Mouse (Mus musculus): ENCODE measurements around the gene Olfr1278. TPM values are rescaled to one million over a fixed set of nuclear protein-coding genes. Genes with fewer than 3 reads are reported as not detected.
"Not testable (repeated sequence)": the region's sequence is repeated elsewhere in the genome, so short reads cannot be mapped to it uniquely, and the experiment has no call there.

Gene Olfr1278
- polyA plus RNA-seq (2014; fragmentation: Nextera tagmentation; extraction: Ambion mirVana): not detected in 2 replicates

- ATAC-seq (ENCODE audit: insufficient number of reproducible peaks, insufficient read depth, low FRiP score, low read depth): no peak
- H3K4me2 ChIP-seq (ENCODE audit: low read length): no peak within 1 kb of the TSS
- no peaks in the 10 kb centered on the region for H3K27me3 ChIP-seq (ENCODE audit: control insufficient read depth, insufficient read depth, low read length)
- H3K9me3 ChIP-seq (ENCODE audit: control insufficient read depth, low read length): no peaks in the 10 kb centered on the region
- no peak within 1 kb of the TSS for H3K9ac ChIP-seq (ENCODE audit: low read length)
- no peaks in the 10 kb centered on the region for H3K4me1 ChIP-seq (ENCODE audit: control insufficient read depth in 2 of 2, insufficient read depth in 2 of 2, low read length in 2 of 2)
- no peaks in the 10 kb centered on the region for H3K36me3 ChIP-seq (ENCODE audit: control insufficient read depth, insufficient read depth, low read length)
- H3K27ac ChIP-seq (replicated peaks in 1 of 2; ENCODE audit: control insufficient read depth in 1 of 2, insufficient read depth in 1 of 2, low read depth in 2 of 2, low read length in 2 of 2): no peak within 1 kb of the TSS
- H3K4me3 ChIP-seq (ENCODE audit: control insufficient read depth in 1 of 2, insufficient read depth in 1 of 2, low read depth in 1 of 2, low read length in 2 of 2): no peak within 1 kb of the TSS
Measured at GRCm38 (mm10) chr2:111289836-111290235, at the start of gene Olfr1278. Gene Olfr1278, plus strand, starts transcription at chr2:111290136.

GRCm38 (mm10) chr2:111254216-111254615 lies 35.7 kb upstream of the Olfr1278 start, which contains the start of gene Olfr1276:
Gene Olfr1276, plus strand, starts transcription at chr2:111254516.
- Histone ChIP-seq H3K27ac (replicated peaks in 1 of 2; ENCODE audit: control insufficient read depth in 1 of 2, insufficient read depth in 1 of 2, low read depth in 2 of 2, low read length in 2 of 2) (no peak within 1 kb of the TSS), H3K27me3 (ENCODE audit: control insufficient read depth, insufficient read depth, low read length) (no peaks in the 10 kb centered on the region), H3K4me1 (ENCODE audit: control insufficient read depth in 2 of 2, insufficient read depth in 2 of 2, low read length in 2 of 2) (no peaks in the 10 kb centered on the region), H3K4me2 (ENCODE audit: low read length) (no peak within 1 kb of the TSS), H3K9ac (ENCODE audit: low read length) (no peak within 1 kb of the TSS), H3K9me3 (ENCODE audit: control insufficient read depth, low read length) (no peaks in the 10 kb centered on the region), H3K36me3 (ENCODE audit: control insufficient read depth, insufficient read depth, low read length) (no peaks in the 10 kb centered on the region), H3K4me3 (ENCODE audit: control insufficient read depth in 1 of 2, insufficient read depth in 1 of 2, low read depth in 1 of 2, low read length in 2 of 2) (no peak within 1 kb of the TSS)
- ATAC-seq (ENCODE audit: insufficient number of reproducible peaks, insufficient read depth, low FRiP score, low read depth): no peak

- no peak for ATAC-seq (ENCODE audit: insufficient number of reproducible peaks, insufficient read depth, low FRiP score, low read depth)
- Histone ChIP-seq H3K27me3 (ENCODE audit: control insufficient read depth, insufficient read depth, low read length) (no peaks in the 10 kb centered on the region), H3K9ac (ENCODE audit: low read length) (no peak within 1 kb of the TSS), H3K4me3 (ENCODE audit: control insufficient read depth in 1 of 2, insufficient read depth in 1 of 2, low read depth in 1 of 2, low read length in 2 of 2) (no peak within 1 kb of the TSS), H3K4me1 (ENCODE audit: control insufficient read depth in 2 of 2, insufficient read depth in 2 of 2, low read length in 2 of 2) (no peaks in the 10 kb centered on the region), H3K9me3 (ENCODE audit: control insufficient read depth, low read length) (peaks cover 2% of the 10 kb centered on the region; the same call in 1 of the 2 replicates), H3K27ac (replicated peaks in 1 of 2; ENCODE audit: control insufficient read depth in 1 of 2, insufficient read depth in 1 of 2, low read depth in 2 of 2, low read length in 2 of 2) (no peak within 1 kb of the TSS), H3K4me2 (ENCODE audit: low read length) (no peak within 1 kb of the TSS), H3K36me3 (ENCODE audit: control insufficient read depth, insufficient read depth, low read length) (no peaks in the 10 kb centered on the region)
- 69% methylated on average over 2 of the region's 2 CpGs for whole genome bisulfite sequencing
Measured at GRCm38 (mm10) chr2:111274006-111274405, 15.9 kb upstream of the Olfr1278 start, which contains the start of gene Olfr1277. Gene Olfr1277, minus strand, starts transcription at chr2:111274106.

GRCm38 (mm10) chr2:111298541-111298940 lies 8.6 kb downstream of the Olfr1278 start:
- Histone ChIP-seq H3K27ac (replicated peaks in 1 of 2; ENCODE audit: control insufficient read depth in 1 of 2, insufficient read depth in 1 of 2, low read depth in 2 of 2, low read length in 2 of 2) (no peak overlapping the region), H3K4me2 (ENCODE audit: low read length) (no peak overlapping the region), H3K27me3 (ENCODE audit: control insufficient read depth, insufficient read depth, low read length) (no peaks in the 10 kb centered on the region), H3K4me1 (ENCODE audit: control insufficient read depth in 2 of 2, insufficient read depth in 2 of 2, low read length in 2 of 2) (no peaks in the 10 kb centered on the region), H3K36me3 (ENCODE audit: control insufficient read depth, insufficient read depth, low read length) (no peaks in the 10 kb centered on the region), H3K9me3 (ENCODE audit: control insufficient read depth, low read length) (no peaks in the 10 kb centered on the region), H3K4me3 (ENCODE audit: control insufficient read depth in 1 of 2, insufficient read depth in 1 of 2, low read depth in 1 of 2, low read length in 2 of 2) (no peak overlapping the region), H3K9ac (ENCODE audit: low read length) (no peak overlapping the region)
- no peak for ATAC-seq (ENCODE audit: insufficient number of reproducible peaks, insufficient read depth, low FRiP score, low read depth)

GRCm38 (mm10) chr2:111300374-111300773 lies 10.4 kb downstream of the Olfr1278 start, which contains the start of gene Olfr1279:
Gene Olfr1279, plus strand, starts transcription at chr2:111300635.
- H3K27ac ChIP-seq (replicated peaks in 1 of 2; ENCODE audit: control insufficient read depth in 1 of 2, insufficient read depth in 1 of 2, low read depth in 2 of 2, low read length in 2 of 2): no peak within 1 kb of the TSS
- no peak within 1 kb of the TSS for H3K9ac ChIP-seq (ENCODE audit: low read length)
- H3K4me1 ChIP-seq (ENCODE audit: control insufficient read depth in 2 of 2, insufficient read depth in 2 of 2, low read length in 2 of 2): no peaks in the 10 kb centered on the region
- H3K36me3 ChIP-seq (ENCODE audit: control insufficient read depth, insufficient read depth, low read length): no peaks in the 10 kb centered on the region
- no peak within 1 kb of the TSS for H3K4me3 ChIP-seq (ENCODE audit: control insufficient read depth in 1 of 2, insufficient read depth in 1 of 2, low read depth in 1 of 2, low read length in 2 of 2)
- no peaks in the 10 kb centered on the region for H3K9me3 ChIP-seq (ENCODE audit: control insufficient read depth, low read length)
- no peak within 1 kb of the TSS for H3K4me2 ChIP-seq (ENCODE audit: low read length)
- no peaks in the 10 kb centered on the region for H3K27me3 ChIP-seq (ENCODE audit: control insufficient read depth, insufficient read depth, low read length)
- ATAC-seq (ENCODE audit: insufficient number of reproducible peaks, insufficient read depth, low FRiP score, low read depth): no peak

- ATAC-seq (ENCODE audit: insufficient number of reproducible peaks, insufficient read depth, low FRiP score, low read depth): no peak
- Histone ChIP-seq H3K9ac (ENCODE audit: low read length) (no peak within 1 kb of the TSS), H3K27me3 (ENCODE audit: control insufficient read depth, insufficient read depth, low read length) (no peaks in the 10 kb centered on the region), H3K27ac (replicated peaks in 1 of 2; ENCODE audit: control insufficient read depth in 1 of 2, insufficient read depth in 1 of 2, low read depth in 2 of 2, low read length in 2 of 2) (no peak within 1 kb of the TSS), H3K4me2 (ENCODE audit: low read length) (no peak within 1 kb of the TSS), H3K36me3 (ENCODE audit: control insufficient read depth, insufficient read depth, low read length) (no peaks in the 10 kb centered on the region), H3K4me3 (ENCODE audit: control insufficient read depth in 1 of 2, insufficient read depth in 1 of 2, low read depth in 1 of 2, low read length in 2 of 2) (no peak within 1 kb of the TSS), H3K4me1 (ENCODE audit: control insufficient read depth in 2 of 2, insufficient read depth in 2 of 2, low read length in 2 of 2) (no peaks in the 10 kb centered on the region), H3K9me3 (ENCODE audit: control insufficient read depth, low read length) (no peaks in the 10 kb centered on the region)
Measured at GRCm38 (mm10) chr2:111313717-111314116, 23.8 kb downstream of the Olfr1278 start, which contains the start of gene Olfr1280. Gene Olfr1280, plus strand, starts transcription at chr2:111314017.

GRCm38 (mm10) chr2:111326220-111326619 lies 36.3 kb downstream of the Olfr1278 start, which contains the start of gene Olfr1281:
Gene Olfr1281, plus strand, starts transcription at chr2:111326520.
- H3K4me3 ChIP-seq (ENCODE audit: control insufficient read depth in 1 of 2, insufficient read depth in 1 of 2, low read depth in 1 of 2, low read length in 2 of 2): no peak within 1 kb of the TSS
- H3K9me3 ChIP-seq (ENCODE audit: control insufficient read depth, low read length): no peaks in the 10 kb centered on the region
- no peak for ATAC-seq (ENCODE audit: insufficient number of reproducible peaks, insufficient read depth, low FRiP score, low read depth)
- no peak within 1 kb of the TSS for H3K4me2 ChIP-seq (ENCODE audit: low read length)
- no peaks in the 10 kb centered on the region for H3K36me3 ChIP-seq (ENCODE audit: control insufficient read depth, insufficient read depth, low read length)
- no peak within 1 kb of the TSS for H3K27ac ChIP-seq (replicated peaks in 1 of 2; ENCODE audit: control insufficient read depth in 1 of 2, insufficient read depth in 1 of 2, low read depth in 2 of 2, low read length in 2 of 2)
- no peaks in the 10 kb centered on the region for H3K4me1 ChIP-seq (ENCODE audit: control insufficient read depth in 2 of 2, insufficient read depth in 2 of 2, low read length in 2 of 2)
- no peaks in the 10 kb centered on the region for H3K27me3 ChIP-seq (ENCODE audit: control insufficient read depth, insufficient read depth, low read length)
- no peak within 1 kb of the TSS for H3K9ac ChIP-seq (ENCODE audit: low read length)
- WGBS: 59% methylated on average over 2 of the region's 2 CpGs

GRCm38 (mm10) chr2:111333721-111334120 lies 43.8 kb downstream of the Olfr1278 start:
- not testable (repeated sequence) for H3K9ac ChIP-seq (ENCODE audit: low read length); H3K4me1 ChIP-seq (ENCODE audit: control insufficient read depth in 2 of 2, insufficient read depth in 2 of 2, low read length in 2 of 2); H3K27ac ChIP-seq (replicated peaks in 1 of 2; ENCODE audit: control insufficient read depth in 1 of 2, insufficient read depth in 1 of 2, low read depth in 2 of 2, low read length in 2 of 2); ATAC-seq (ENCODE audit: insufficient number of reproducible peaks, insufficient read depth, low FRiP score, low read depth); H3K27me3 ChIP-seq (ENCODE audit: control insufficient read depth, insufficient read depth, low read length); H3K4me2 ChIP-seq (ENCODE audit: low read length); H3K4me3 ChIP-seq (ENCODE audit: control insufficient read depth in 1 of 2, insufficient read depth in 1 of 2, low read depth in 1 of 2, low read length in 2 of 2); H3K36me3 ChIP-seq (ENCODE audit: control insufficient read depth, insufficient read depth, low read length); H3K9me3 ChIP-seq (ENCODE audit: control insufficient read depth, low read length)
- WGBS: 78% methylated on average over 5 of the region's 5 CpGs

Measured in heart, embryonic 14.5 days (tissue).